In genomic region chr17:29585446-29585845, GRCm38 (mm10) we compare ENCODE assay signal across 34 mouse cellular contexts. TPM values are rescaled to one million over a fixed set of nuclear protein-coding genes. Genes with fewer than 3 reads are reported as not detected.
DNase-seq lines count a peak whose midpoint lies in the region; ATAC-seq lines count a peak whose summit lies in the region.
"Had no signal": no experiment of that assay in that cellular context is flagged by ENCODE, and none has a peak within 500 bp of the region (broad histone marks: within the 10 kb centered on the region; RNA-seq: fewer than 3 reads in every experiment).

No protein-coding gene starts in this region.

- H3K4me2 ChIP-seq in forebrain, embryonic 12.5 days, result no peak overlapping the region
- H3K4me2 ChIP-seq: embryonic facial prominence, embryonic 15.5 days; hindbrain, embryonic 14.5 days; liver, embryonic 15.5 days; lung, embryonic 15.5 days had no signal

- H3K9me3 ChIP-seq in forebrain, embryonic 10.5 days, result no peaks in the 10 kb centered on the region
- no peaks in the 10 kb centered on the region for H3K9me3 ChIP-seq in forebrain, embryonic 12.5 days
- H3K9me3 ChIP-seq: embryonic facial prominence, embryonic 15.5 days; G1E; limb, embryonic 10.5 days; liver, embryonic 15.5 days; lung, embryonic 15.5 days; megakaryocyte, embryonic 14.5 days had no signal

- H3K27ac ChIP-seq in forebrain, embryonic 10.5 days, result peak overlapping the region; percentile 30; the same call in 1 of the 2 replicates
- H3K27ac ChIP-seq in forebrain, embryonic 12.5 days, result no peak overlapping the region
- H3K27ac ChIP-seq: embryonic facial prominence, embryonic 15.5 days; hindbrain, embryonic 14.5 days; left cerebral cortex, adult 2 months; limb, embryonic 10.5 days; liver, embryonic 15.5 days; lung, embryonic 15.5 days; stomach, postnatal 0 days had no signal

- no peak overlapping the region for H3K4me3 ChIP-seq in forebrain, embryonic 10.5 days
- H3K4me3 ChIP-seq in forebrain, embryonic 12.5 days (replicated peaks), result no peak overlapping the region
- H3K4me3 ChIP-seq: embryonic facial prominence, embryonic 15.5 days; left cerebral cortex, adult 2 months; limb, embryonic 10.5 days; liver, embryonic 15.5 days; lung, embryonic 15.5 days; megakaryocyte, embryonic 14.5 days had no signal

- WGBS in forebrain, embryonic 10.5 days, result 86% methylated on average over 6 of the region's 6 CpGs
- 95% methylated on average over 6 of the region's 6 CpGs for WGBS in forebrain, embryonic 12.5 days

- peaks cover 60% of the 10 kb centered on the region for H3K36me3 ChIP-seq in forebrain, embryonic 10.5 days (replicated peaks)
- peaks cover 42% of the 10 kb centered on the region for H3K36me3 ChIP-seq in forebrain, embryonic 12.5 days (replicated peaks)

- no peaks in the 10 kb centered on the region for H3K27me3 ChIP-seq in forebrain, embryonic 10.5 days (ENCODE audit: poor library complexity, severe bottlenecking)
- H3K27me3 ChIP-seq in forebrain, embryonic 12.5 days, result no peaks in the 10 kb centered on the region
- H3K27me3 ChIP-seq: CH12.LX; embryonic facial prominence, embryonic 15.5 days; liver, embryonic 15.5 days; lung, embryonic 15.5 days had no signal

- no peak for DNase-seq in forebrain, embryonic 10.5 days (ENCODE audit: extremely low spot score, low spot score)
- DNase-seq in CD4-positive, CD25-positive, alpha-beta regulatory T cell, adult 2 months (ENCODE audit: low read depth, low spot score), result peak; percentile 35
- peak; percentile 71 for DNase-seq in thymus, postnatal 14 days
- no peak for DNase-seq in urinary bladder, postnatal 4 days (ENCODE audit: low spot score in 2 of 2)
- no peak for DNase-seq in kidney, postnatal 36 days
- DNase-seq in left cerebral cortex, postnatal 14 days (ENCODE audit: low spot score in 2 of 2), result no peak
- DNase-seq: adrenal gland, postnatal 25 days; cerebellum, adult 9-10 months; gastrocnemius, postnatal 36 days; heart, postnatal 4 days; kidney, postnatal 25 days; liver; lung, postnatal 36 days; midbrain, embryonic 14.5 days; right cerebral cortex, adult 18-20 months had no signal

- peaks cover 23% of the 10 kb centered on the region for H3K4me1 ChIP-seq in forebrain, embryonic 10.5 days
- peaks cover 11% of the 10 kb centered on the region for H3K4me1 ChIP-seq in forebrain, embryonic 12.5 days

- no peak overlapping the region for H3K9ac ChIP-seq in forebrain, embryonic 12.5 days
- H3K9ac ChIP-seq: embryonic facial prominence, embryonic 15.5 days; hindbrain, embryonic 14.5 days; liver, embryonic 15.5 days; lung, embryonic 15.5 days had no signal

- intact Hi-C loops in left cerebral cortex, postnatal 14 days (cut with DNase I), result no loop called here

- ATAC-seq in forebrain, embryonic 12.5 days (ENCODE audit: low FRiP score), result no peak
- peak; percentile 52 for ATAC-seq in inflammation-experienced regulatory T-cells, adult 6 months
- ATAC-seq: intestine, embryonic 16.5 days had no signal

RNA-seq across cellular contexts. Expression of gene Rnf8, which starts 29.1 kb away (rescaled TPM):
- polyA plus RNA-seq in forebrain, embryonic 10.5 days (2016; fragmentation: Nextera tagmentation; extraction: Ambion mirVana), result 120 and 124 TPM in 2 replicates
- polyA plus RNA-seq in forebrain, embryonic 12.5 days (2016; fragmentation: Nextera tagmentation; extraction: Ambion mirVana), result 113 and 117 TPM in 2 replicates
- 10 to 100 TPM; 24.6 to 27.5 (median 24.9) TPM for polyA plus RNA-seq in inflammation-experienced regulatory T-cells, adult 6 months (2017; shearing (Covaris generic))
- total RNA-seq in left cerebral cortex, postnatal 14 days (2021), result 10 to 100 TPM; 46.8 to 58.6 TPM

RNA-seq across cellular contexts. Expression of gene Gm28043, which starts 29.2 kb away (rescaled TPM):
- polyA plus RNA-seq in forebrain, embryonic 10.5 days (2016; fragmentation: Nextera tagmentation; extraction: Ambion mirVana), result 3.6 and 3.9 TPM in 2 replicates
- 4.1 and 4.6 TPM in 2 replicates for polyA plus RNA-seq in forebrain, embryonic 12.5 days (2016; fragmentation: Nextera tagmentation; extraction: Ambion mirVana)
- polyA plus RNA-seq in inflammation-experienced regulatory T-cells, adult 6 months (2017; shearing (Covaris generic)), result 1 to 10 TPM; 3.7 to 4.4 (median 4.1) TPM
- total RNA-seq in left cerebral cortex, postnatal 14 days (2021), result 1 to 10 TPM; 3.1 to 3.7 TPM

RNA-seq across cellular contexts. Expression of gene Tmem217, which starts 33.3 kb away (rescaled TPM):
- polyA plus RNA-seq in forebrain, embryonic 10.5 days (2016; fragmentation: Nextera tagmentation; extraction: Ambion mirVana), result 1.0 and 1.2 TPM in 2 replicates
- polyA plus RNA-seq in forebrain, embryonic 12.5 days (2016; fragmentation: Nextera tagmentation; extraction: Ambion mirVana), result 1.2 and 1.5 TPM in 2 replicates
- 1 to 10 TPM in 2 of 3 experiments, not detected in 1; 1.1 to 1.3 TPM for polyA plus RNA-seq in inflammation-experienced regulatory T-cells, adult 6 months (2017; shearing (Covaris generic))
- total RNA-seq in left cerebral cortex, postnatal 14 days (2021), result under 1 TPM in 1 of 2 experiments, not detected in 1; 0.68 TPM
- total RNA-seq: gastrocnemius, adult 18-20 months; gastrocnemius, postnatal 36 days; heart, postnatal 4 days; left cerebral cortex, adult 2 months had no signal
- polyA plus RNA-seq: G1E had no signal

RNA-seq across cellular contexts. Expression of gene Tbc1d22b, which starts 35.9 kb away (rescaled TPM):
- polyA plus RNA-seq in forebrain, embryonic 10.5 days (2016; fragmentation: Nextera tagmentation; extraction: Ambion mirVana), result 18.3 and 19.3 TPM in 2 replicates
- polyA plus RNA-seq in forebrain, embryonic 12.5 days (2016; fragmentation: Nextera tagmentation; extraction: Ambion mirVana), result 24.3 and 27.0 TPM in 2 replicates
- 10 to 100 TPM in 2 of 3 experiments, 1 to 10 TPM in 1; 9.0 to 11.5 (median 11.4) TPM for polyA plus RNA-seq in inflammation-experienced regulatory T-cells, adult 6 months (2017; shearing (Covaris generic))
- 10 to 100 TPM; 44.1 to 47.0 TPM for total RNA-seq in left cerebral cortex, postnatal 14 days (2021)

RNA-seq across cellular contexts. Expression of gene Gm17657, which starts 36.0 kb away (rescaled TPM):
- not detected in 2 replicates for polyA plus RNA-seq in forebrain, embryonic 10.5 days (2016; fragmentation: Nextera tagmentation; extraction: Ambion mirVana)
- not detected in 2 replicates for polyA plus RNA-seq in forebrain, embryonic 12.5 days (2016; fragmentation: Nextera tagmentation; extraction: Ambion mirVana)
- under 1 TPM in 2 of 3 experiments, not detected in 1; 0.23 to 0.39 TPM for polyA plus RNA-seq in inflammation-experienced regulatory T-cells, adult 6 months (2017; shearing (Covaris generic))
- total RNA-seq in left cerebral cortex, postnatal 14 days (2021), result not detected
- total RNA-seq: adrenal gland, postnatal 25 days; gastrocnemius, adult 18-20 months; gastrocnemius, postnatal 36 days; heart, postnatal 4 days; left cerebral cortex, adult 2 months had no signal
- polyA plus RNA-seq: brain, embryonic 14.5 days; embryonic facial prominence, embryonic 15.5 days; G1E; heart, embryonic 16.5 days; hindbrain, embryonic 14.5 days; intestine, embryonic 16.5 days; kidney, embryonic 14.5 days; limb, embryonic 10.5 days; liver, embryonic 15.5 days; lung, embryonic 15.5 days; midbrain, embryonic 14.5 days; neural tube, embryonic 14.5 days; stomach, postnatal 0 days; urinary bladder, adult 2 months had no signal

Comparison
In these comparisons a context has a peak if more than half of its experiments do, and no peak if none do; other contexts are left out.
1. DNase-seq: peak in CD4-positive, CD25-positive, alpha-beta regulatory T cell, adult 2 months (single experiment) and thymus, postnatal 14 days (single experiment); none in forebrain, embryonic 10.5 days (single experiment), urinary bladder, postnatal 4 days (0 of 2), kidney, postnatal 36 days (0 of 2) and left cerebral cortex, postnatal 14 days (0 of 2).